Mouse (Mus musculus) left cerebral cortex, postnatal 10 days (tissue): ENCODE results near the gene Tubb5. TPM values are rescaled to one million over a fixed set of nuclear protein-coding genes. Genes with fewer than 3 reads are reported as not detected.

ENCODE experiments used
- DNase-seq, 2 experiments: peaks; one replicate each; pipeline ENCODE4 v3.0.0; 2021 to 2022; ENCODE audit warnings: low spot score in 2 of 2, mixed read lengths in 1 of 2; ENCODE audit errors: extremely low spot score in 1 of 2
- intact Hi-C: fragments of 180-260 bp; cut with DNase I; formaldehyde crosslinking; loops from one replicate; pipeline ENCODE4 v1.15.1; 2025
- total RNA-seq, 2 experiments: library from RNA; stranded (reverse); gene quantifications; 2 replicates each; pipeline ENCODE4 v1.2.3; 2021

Tubb5 gene
- total RNA-seq, 2 experiments from 2014 or later: 1,429 to 1,573 TPM

GRCm38 (mm10) chr17:35812736-35813135 is 25.4 kb downstream of the Tubb5 start:
- intact Hi-C loops: no loop called here
- DNase-seq: no peak

DNA sequence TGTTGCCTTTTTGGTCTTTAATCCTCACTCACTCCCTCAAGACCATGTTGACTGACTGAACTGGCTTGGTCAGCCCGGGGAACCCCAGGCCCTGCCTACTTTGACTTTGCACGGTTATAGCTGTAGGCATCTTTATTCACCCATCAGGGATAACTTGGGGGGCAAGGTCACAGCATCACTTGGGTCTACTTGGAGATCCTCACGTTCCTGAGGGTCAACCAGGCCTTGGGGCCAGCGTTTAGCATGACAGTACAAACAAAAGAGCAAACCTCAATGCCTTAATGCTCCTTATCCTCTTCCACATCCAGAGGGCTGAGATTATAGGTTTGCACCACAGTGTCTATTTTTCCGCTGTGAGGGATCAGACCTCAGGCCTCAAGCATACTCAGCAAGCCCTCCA is 25.8 kb downstream of the Tubb5 start:
- intact Hi-C loops: no loop called here
- DNase-seq: no peak

DNA sequence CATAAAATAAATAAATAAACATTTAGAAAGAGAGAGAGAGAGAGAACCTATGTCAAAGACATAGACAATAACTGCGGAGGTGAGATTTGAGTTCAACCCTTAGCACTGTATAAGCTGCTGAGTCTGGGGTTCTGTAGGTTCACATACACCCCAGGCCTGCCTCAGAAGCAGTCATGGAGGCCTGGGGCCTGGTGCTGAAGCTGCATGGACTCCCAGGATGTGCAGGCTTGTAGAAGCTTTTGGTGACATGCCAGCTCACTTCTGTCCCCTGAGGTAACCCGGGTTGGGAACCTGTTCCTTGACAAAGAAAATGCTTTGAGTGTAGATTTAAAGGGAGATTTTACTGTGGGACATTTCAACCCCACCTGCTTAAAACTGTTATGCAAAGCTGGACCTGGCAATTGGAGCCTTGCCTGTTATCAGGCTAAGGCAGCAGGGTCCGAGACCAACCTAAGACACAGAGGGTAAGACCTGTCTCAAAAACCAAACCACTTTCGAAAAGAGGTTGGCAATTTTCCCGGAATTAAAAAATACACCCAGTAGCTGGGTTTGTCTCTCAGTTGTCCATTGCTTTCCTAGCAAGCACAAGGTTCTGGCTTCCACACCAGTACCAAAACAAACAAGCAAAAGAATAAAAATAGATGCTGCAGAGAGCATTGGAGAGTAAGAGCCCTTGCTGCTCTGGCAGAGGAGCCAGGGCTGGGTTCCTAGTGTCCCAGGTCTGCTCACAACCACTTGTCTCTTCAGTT is 27.0 kb downstream of the Tubb5 start:
- peak in 1 of 2 experiments; percentile 15 for DNase-seq
- intact Hi-C loops: no loop called here

DNA sequence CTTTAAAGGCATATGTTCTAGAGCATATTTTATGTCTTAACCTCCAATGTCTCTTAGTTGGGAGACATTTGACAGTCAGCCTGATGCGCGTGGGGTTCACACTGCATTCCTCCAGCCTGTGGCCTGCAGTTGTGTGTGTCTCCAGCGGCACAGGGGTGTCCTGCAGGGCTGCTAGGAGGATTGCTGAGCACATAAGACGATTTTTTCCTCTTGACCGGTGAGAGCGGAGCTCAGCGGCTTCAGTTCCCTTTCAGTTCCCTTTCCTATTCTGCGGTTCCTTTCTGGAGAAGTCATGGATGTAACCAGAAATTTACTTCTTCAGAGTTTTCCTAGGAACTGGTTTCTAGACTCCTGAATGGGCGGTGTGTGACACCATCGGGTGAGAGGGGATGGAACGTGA is 28.7 kb downstream of the Tubb5 start:
- peak in 1 of 2 experiments; percentile 17 for DNase-seq
- intact Hi-C loops: no loop called here

DNA sequence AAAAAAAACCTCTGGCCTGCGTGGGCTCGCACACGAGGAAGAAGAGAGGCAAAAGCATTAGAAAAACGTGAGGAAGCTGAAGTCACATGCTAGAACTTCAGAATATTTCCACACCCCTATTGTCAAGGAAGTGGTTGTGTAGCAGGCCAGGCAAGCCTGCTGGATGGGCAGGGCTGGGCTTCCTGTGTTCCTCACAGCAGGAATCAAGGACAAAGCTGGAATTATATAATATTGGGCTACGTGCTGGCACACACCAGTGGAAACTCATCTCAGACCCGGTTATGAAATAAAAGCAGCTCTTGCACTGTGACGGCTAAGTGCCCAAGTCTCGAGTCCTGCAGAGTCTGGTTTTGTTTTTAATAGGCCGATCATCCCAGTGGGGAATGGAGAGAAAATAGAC is 30.0 kb downstream of the Tubb5 start:
- DNase-seq: peak in 1 of 2 experiments; percentile 62
- intact Hi-C loops: no loop called here

GRCm38 (mm10) chr17:35803858-35804399 is 34.2 kb downstream of the Tubb5 start:
- intact Hi-C loops: no loop called here
- DNase-seq: no peak

GRCm38 (mm10) chr17:35803020-35803419 is 35.1 kb downstream of the Tubb5 start:
- DNase-seq: no peak
- intact Hi-C loops: no loop called here

DNA sequence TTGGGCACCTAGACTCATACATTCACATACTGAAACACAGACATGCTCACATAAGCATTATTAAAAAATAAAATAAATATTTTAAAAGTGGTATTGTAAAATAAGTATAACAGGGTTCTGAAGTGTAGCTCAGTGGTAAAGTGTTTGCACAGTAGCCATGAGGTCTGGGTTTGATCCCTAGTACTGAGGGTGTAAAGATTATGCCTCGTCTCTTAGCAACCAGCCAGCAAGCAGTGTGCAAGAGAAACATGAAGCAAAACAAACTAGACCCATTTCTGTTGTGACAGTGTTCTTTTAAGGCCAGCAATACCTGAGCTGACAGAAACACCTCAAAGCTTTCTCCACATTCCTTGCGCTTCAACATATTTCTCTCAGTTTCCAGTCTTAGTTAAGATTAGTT is 37.2 kb downstream of the Tubb5 start:
- intact Hi-C loops: no loop called here

DNA sequence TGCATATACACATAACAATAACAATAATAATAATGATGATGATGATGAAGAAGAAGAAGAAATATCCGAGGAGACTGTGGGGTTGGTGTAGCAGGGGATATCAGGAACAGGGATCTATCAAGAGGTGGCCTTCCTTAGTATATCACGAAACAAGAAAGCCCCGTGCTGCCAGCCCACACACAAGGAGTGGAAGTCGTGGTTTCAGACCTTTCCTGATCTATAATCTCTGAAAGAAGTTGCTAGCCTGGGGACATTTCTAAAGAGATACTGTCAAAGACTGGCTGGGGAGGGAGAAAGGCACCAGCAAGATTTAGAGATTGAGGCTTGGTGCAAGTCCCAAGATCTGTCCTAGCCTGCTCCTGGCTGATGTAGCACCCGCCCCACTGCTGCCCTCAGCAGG is 41.3 kb downstream of the Tubb5 start:
- no peak for DNase-seq
- intact Hi-C loops: loop anchor here (5.0 kb wide), 1 partner anchor 45 kb away; no protein-coding TSS in a partner anchor

More for the DNA sequence above, 37.2 kb downstream of the Tubb5 start:
- no peak for DNase-seq

DNA sequence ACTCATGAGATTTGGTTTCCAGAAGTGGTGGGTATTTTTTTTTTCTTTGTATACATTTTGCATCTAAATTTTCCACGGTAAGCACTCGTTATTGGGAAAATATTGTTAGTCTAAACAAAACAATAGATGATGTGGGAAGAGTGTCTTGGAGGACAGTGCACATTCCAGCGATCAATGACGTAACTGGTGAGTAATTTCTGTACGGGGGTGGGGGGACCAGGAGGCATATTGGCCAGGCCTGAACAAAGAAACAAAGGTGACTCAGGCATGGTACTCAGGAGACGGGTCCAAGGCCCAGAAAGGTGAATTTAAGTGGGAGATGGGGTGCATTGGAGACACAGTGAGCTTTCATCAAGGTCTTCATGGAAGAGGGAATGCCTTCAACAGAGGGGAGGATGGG is 42.5 kb downstream of the Tubb5 start:
- intact Hi-C loops: loop anchor here (5.0 kb wide), 1 partner anchor 43 kb away; no protein-coding TSS in a partner anchor
- no peak for DNase-seq

DNA sequence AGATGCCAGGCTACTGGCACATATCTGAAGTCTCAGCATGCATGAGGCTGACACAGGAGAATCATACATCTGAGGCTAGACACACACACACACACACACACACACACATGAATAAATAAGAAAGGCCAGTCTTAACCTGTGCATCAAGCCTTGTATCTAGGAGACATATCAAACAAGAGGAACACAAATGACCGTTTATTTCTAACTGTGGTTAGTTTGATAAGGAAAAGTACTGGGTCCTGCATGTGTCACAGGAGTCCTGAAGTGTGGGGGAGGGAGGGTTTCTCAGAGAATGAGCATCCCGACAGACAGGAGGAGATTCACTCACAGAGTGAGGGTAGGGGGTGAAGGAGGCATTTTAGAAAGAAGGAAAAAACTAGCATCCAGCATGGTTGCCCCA is 43.0 kb downstream of the Tubb5 start:
- no peak for DNase-seq
- intact Hi-C loops: loop anchor here (5.0 kb wide), 1 partner anchor 43 kb away; no protein-coding TSS in a partner anchor

DNA sequence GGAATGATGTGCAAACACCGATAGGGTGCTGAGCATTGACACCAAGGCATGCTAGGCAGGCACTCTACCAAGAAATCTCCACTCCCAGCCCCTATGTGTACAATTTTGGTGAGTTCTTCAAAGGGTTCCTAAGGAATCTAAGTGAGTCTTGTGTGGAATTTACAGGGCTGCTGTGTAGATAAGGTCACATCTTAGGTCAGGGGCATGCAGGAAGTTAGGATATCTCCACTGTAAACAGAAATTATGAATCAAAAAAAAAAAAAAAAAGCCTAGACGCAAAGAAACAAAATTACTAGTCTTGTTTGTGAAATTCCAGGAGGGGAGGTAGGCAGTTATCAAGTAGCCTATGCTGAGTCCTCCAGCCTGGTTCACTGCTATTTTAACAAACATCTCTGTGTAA is 45.3 kb downstream of the Tubb5 start:
- no peak for DNase-seq
- intact Hi-C loops: no loop called here

GRCm38 (mm10) chr17:35790933-35791332 is 47.2 kb downstream of the Tubb5 start:
- no peak for DNase-seq
- intact Hi-C loops: no loop called here

DNA sequence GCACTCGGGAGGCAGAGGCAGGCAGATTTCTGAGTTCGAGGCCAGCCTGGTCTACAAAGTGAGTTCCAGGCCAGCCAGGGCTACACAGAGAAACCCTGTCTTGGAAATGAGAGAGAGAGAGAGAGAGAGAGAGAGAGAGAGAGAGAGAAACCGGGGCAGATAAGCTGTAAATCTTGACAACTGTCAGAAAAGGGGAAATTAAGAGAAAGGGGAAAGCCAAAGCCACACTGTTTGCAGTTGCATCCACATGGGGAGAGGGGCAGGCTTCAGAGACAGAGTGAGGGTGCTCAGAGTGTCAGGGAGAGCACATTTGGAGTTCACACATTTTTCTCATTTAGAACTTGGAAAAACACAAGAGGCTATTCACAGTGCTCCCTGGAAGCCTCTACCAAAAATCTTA is 50.1 kb downstream of the Tubb5 start:
- intact Hi-C loops: no loop called here
- DNase-seq: no peak

DNA sequence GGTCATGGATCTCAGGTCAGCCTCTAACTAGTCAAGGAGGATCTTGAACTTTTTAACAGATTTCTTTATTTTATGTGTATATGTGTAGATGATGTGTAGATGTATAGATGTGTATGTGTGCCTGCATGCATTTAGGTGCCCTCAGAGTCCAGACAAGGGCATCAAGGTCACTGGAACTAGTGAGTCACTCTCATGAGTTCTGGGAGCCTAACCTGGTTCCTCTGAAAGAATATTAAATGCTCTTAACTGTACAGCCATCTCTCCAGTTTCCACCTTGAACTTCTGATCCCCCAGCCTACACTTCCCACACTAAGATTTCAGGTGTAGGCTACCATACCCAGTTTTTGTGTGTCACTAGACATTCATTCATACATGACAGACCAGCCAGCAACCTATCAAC is 50.6 kb downstream of the Tubb5 start:
- no peak for DNase-seq
- intact Hi-C loops: no loop called here

DNA sequence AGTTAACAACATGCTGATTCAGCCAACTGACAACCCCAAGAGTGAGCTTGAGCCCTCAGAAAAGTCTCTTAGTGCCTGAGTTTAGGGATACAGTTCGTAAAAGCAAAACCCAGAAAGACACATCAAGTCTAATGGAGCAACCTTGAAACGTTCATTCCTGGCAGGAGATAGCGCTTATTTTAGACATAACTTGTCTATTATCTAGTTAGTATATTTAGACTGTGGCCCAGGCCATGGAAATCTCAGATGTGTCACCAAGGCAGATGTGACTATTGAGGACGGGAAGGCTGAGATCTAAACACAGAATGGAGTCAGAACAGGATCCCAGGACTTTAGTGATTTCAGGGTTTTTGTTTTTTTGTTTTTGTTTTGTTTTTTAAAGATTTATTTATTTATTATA is 53.0 kb downstream of the Tubb5 start:
- DNase-seq: no peak
- intact Hi-C loops: no loop called here

DNA sequence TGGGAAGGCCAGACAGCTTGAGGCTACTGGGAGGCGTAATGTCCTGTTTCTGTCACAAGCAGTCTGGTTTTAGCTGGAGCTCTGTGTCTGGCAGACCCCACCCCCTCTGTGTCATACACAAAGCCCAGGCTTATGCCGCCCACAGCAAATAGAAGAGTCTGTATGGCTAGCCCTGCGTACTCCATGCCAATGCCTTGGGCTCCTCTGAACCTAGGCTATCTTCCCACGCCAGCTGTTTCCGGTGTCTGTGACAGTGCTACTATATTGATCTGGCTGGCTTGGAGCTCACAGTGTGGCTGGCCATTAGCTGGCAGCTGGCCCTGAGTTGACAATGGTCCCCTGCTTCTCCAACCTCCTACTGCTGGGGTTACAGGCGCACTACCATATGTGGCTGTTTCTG is 54.2 kb downstream of the Tubb5 start:
- peak; percentile 17 to 58 for DNase-seq
- intact Hi-C loops: no loop called here
